Mouse (Mus musculus) cerebellum, adult 11 months (tissue): ENCODE measurements around the gene Ldlrad3.

Experiments
- DNase-seq: peaks from one replicate; pipeline ENCODE4 v3.0.0; 2022

Gene Ldlrad3

DNA sequence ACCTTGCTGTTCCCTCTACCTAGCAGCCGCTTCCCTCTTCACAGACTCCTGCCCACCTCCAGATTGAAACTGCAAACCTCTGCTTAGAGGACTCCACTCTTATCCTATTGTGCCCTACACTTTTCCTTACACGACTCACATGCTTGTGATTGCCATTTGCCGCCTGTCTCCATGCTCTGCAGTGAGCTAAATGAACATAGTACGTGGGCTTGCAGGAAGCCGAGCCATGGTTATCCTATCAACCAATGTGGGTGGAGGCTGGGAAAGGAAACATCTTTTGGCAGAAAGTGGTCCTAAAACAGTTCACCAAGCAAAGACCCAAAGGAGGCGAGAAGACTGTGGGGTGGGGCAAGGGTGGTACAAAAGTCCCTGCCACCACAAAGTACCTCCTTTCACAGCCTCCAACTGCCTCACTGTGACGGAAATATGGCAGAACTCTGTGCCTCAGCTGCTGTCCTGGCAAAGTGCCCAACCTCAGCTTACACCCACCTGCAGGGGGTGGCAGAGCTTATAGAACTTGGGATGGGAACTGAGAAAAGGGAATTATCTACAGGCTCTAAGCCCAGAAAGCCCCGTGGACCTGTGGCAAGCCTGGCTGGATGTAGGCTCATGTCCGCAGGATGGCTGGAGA is 153.4 kb downstream of the Ldlrad3 start:
- no peak for DNase-seq

DNA sequence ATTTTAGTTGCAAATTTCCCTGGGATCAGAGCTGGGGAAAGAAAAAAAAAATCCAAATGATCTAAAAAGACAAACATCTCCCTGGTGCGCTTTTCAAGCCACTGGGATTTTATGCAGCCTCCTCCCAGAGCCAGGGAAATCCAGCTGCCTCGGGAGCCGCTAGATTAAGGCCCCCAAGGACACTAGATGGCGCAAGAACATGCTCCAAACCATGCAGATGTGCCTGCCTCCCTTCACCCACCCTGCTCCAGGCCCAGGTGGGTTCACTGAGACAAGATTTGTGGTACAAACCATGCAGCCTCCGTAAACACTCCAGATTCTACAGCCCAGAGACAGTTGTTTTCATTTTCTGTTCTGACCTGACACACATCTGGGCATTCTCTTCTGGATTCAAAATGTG is 155.5 kb downstream of the Ldlrad3 start:
- DNase-seq, result no peak

DNA sequence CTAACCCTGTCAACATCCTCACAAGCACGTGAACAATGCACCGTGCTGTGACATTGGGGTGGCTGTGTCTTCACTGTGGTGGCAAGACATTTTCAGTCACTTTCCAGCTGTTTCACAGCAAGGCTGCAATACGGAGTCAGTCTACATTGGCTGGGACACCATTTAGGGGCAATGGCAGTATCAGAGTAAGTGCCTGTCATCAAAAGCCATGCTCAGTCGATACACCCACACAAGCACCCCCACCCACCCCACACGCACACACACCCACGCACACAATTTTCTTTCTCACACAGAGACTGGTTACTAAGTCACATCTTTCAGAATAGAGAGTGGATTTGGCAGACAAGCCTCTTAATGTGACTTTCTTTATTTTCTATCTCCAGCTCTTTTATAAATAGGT is 156.0 kb downstream of the Ldlrad3 start:
- no peak for DNase-seq

DNA sequence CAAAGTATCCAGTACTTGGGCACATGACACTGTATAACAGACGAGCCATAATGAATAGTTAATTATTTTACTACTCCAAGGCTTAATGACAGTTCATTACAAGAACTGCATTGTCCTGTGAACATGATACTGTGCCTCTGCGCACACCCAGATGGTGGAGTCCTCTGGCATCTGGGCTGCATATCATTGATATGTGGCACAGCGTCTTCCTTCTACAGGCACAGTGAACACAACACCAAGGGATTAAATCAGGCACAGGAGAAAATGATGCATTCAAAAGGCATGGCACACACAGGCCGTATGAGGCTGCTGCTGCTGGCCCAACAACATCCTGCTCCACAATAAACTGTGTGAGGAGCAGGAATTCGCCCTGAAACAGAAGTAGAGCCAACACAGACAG is 156.5 kb downstream of the Ldlrad3 start:
- DNase-seq, result no peak

DNA sequence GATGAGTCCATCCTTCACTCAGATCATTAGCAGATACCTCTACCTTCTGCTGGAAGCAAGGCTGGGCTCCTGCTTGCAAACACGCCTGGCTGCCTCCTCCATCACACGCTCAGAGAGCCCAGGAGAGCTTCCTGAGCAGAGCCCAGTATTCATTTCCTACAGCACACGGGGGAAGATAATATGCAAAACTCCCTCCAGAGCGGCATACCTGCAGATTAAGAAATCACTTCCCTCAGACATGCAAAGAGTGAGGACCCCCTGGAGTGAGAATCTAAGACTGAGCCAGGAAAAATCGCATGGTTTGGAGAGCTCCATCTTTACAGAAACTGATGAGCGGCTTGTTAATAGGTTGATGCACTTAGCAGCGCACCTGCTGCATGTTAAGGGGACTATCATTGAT is 158.9 kb downstream of the Ldlrad3 start:
- peak; percentile 54 for DNase-seq

DNA sequence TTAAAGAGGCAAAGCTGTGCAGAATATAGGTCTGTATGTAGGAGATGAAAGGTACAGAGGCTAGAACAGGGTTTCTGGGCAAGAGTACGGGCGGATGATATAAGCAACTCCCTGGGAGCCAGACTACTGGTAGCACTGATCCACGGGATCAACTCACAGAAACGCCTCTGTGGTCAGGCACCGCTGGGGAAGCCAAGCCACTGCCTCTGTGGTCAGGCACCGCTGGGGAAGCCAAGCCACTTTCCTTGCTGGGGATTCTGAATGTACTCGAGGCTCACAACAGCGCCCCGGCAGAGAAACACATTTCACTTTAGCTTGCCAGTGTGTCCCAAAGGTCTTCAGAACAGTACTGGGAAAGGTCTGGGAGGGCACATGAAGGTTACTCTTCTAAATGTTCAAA is 160.0 kb downstream of the Ldlrad3 start:
- no peak for DNase-seq

DNA sequence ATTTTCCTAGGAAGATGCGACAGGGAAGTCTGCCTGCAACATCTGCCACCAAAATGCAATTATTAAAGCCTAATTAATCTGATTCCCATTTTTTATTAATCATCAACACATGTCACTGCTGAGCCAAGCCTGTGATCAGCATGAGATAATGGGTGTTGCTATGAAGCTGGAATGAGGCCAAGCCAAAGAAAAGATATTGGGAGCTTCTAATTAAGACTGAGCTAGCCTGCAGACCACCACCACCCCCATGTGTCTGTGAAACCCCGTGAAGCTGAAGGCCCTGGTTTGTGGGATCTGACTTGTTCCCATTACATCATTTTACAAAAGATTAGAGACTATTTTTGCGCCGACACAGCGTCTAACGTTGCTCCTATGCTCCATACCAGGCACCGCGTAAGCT is 161.7 kb downstream of the Ldlrad3 start:
- no peak for DNase-seq

DNA sequence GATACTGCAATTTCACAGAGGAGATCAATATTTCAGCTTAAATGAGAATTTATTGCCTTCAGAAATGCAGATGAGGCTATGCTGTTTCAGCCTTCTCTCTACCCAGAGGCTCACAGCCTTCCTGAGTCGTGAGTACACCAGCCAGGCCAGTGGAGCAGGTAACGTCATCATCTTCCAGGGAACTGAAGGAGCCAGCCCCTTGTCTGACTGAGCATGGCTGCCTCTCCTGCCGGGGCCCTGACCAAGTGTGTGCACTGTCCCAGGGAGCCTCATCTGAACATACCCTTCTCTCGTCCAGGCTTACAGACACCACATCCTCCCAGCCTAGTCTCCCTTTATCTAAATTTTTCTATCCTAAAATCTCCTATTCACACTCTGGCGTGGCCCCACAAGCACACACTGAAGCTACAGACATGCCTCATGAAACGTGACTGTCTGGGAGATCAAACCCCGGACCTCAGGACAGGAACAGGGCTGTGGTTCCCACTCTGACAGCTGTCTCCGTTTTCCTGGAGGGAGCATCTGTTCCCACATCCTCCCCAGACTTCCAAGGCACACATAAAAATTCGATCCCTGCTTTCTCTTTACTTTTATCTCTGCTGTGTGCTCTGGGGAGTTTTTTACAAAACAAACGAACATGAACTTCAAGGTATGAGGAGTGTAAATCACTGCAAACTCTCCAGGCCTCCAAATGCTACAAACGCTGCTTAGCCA is 164.7 kb downstream of the Ldlrad3 start:
- no peak for DNase-seq

DNA sequence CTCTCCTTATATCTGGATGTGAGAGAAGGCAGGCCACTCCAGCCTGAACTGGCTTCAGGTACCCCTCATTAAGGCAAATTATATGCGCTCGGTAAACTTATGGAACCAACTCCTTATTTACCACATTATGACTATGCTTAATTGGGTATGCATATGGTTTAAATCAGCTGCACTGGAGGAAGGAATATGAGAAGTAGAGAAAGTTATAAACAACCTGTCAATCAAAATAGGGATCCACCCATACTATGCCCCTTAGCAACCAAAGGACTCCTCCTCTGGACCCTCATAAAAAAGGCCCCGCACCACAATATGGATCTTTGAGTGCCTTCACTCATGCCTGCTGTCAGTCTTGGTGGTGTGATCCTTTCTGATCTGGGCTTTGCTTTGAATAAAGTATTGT is 165.6 kb downstream of the Ldlrad3 start:
- DNase-seq, result no peak

DNA sequence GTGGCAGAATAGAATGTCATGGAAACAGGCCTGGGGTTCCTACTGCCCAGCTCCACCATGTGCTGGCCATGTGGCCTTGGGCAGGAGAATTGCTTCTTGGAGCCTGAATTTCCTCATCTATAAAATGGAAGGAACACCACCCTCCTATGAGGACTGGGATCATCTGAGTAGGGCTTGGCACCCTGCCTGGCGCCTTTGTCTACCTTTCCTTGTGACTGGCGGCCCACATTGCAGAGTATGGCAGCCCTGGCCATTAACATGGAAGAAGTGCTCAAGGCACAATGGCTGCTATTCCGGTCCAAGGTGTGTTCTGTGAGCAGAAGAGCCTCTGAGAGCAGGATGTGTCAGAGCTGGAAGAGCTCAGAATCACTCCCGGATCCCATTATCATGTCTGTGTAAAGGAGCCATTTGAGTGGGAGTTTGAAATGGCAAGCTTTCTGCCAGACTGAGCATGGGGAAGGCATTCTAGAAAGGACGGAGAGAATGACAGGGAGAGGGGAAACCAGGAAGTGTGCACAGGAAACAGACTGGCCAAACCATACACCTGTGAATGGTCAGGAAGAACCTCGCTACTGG is 171.6 kb downstream of the Ldlrad3 start:
- no peak for DNase-seq

DNA sequence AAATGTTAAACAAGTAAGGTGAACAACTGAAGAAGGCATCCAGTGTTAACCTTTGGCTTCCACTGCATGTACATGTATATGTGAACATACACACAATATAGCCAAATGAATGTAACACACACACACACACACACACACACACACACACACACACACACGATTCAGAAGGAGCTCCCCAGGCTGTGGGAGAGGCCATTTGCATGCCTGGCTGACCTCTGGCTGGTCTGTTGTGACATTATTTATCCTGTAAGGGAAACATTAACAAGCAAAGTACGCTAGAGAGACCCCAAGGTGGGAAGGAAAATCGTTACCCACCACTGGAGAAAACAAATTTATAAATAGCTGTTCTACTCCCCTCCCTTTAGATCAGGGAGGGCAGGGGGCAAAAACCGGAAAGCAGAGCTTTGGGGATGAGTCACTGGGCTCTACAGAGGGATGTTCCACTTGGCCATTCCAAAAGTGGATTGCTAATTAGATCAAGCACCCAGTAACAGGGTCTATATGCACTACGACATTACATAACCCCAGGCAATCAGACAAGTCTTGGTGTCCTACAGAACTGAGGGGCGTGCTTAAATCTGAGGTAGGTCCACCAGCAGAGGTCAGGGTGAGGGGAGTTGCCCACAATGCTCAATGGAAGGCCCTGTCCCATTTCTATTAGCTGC is 174.7 kb downstream of the Ldlrad3 start:
- no peak for DNase-seq

DNA sequence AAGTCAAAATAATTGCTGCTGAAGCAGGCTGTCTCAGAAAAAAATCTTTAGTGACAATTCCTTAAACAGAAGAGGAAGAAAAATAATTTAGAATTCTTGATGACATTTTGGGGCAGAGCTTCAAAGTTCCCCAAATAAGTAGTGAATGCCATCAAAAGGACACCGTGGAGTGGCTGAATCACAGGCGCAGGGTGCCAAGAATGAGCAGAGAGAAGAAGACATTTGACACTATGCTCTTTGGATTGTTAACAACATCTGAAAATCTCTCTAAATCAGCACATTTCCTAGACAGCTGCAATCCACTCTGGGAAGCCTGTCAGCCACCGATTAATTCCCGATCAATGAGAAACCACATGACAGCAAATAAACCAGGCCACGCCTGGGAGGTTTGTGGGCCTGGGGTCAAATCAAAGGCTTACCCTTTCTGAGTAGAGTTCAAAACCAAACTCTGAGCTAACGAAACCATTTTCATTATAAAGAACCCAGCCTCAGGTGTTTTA is 176.4 kb downstream of the Ldlrad3 start:
- no peak for DNase-seq

DNA sequence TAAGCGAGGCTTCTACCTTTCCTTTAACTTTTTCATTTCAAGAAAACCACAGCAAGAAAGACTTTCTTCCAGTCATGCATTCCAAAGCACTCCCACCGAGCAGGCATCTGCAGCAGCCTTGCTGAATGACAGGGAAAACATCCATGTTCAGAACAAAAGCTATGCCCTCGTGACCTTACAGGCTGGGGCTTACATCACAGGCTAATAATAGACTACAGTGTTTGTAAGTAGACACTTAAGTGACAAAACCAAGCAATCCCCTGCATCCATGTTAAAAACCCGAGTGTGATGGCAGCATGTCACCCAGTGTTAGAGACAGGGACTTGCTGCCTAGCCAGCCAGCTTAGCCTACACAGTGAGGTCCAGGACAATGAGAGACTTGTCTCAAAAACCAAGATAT is 180.0 kb downstream of the Ldlrad3 start:
- DNase-seq, result no peak

DNA sequence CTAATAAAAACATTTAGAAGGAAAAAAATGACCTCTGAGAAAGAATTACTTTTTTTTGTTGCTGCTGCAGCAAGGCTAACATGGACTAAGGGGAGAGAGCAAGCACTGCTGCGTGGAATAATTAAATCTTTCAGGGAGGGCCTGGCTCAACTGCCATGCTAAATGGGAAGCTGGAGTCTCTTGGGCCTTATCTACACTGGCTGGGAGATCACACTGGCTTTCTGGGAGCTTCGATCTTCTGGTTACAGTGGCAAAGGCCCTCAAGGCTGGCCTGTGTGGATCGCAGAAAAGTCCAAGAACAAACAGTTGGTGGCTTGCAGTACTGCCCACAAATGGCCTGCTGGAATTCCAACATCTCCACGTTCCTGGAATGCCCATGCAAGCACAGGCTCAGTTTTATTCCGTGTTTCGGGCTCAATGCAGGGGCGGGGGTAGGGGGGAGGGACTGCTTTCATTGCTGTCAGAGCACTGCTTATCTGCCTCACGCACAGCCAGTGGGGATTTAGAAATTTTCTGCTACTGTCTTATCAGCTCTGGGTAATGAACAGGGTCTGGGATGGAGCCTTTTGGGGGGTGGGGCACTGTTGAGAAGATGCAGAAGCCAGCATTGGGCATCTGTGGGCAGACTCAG is 180.7 kb downstream of the Ldlrad3 start:
- DNase-seq, result no peak

DNA sequence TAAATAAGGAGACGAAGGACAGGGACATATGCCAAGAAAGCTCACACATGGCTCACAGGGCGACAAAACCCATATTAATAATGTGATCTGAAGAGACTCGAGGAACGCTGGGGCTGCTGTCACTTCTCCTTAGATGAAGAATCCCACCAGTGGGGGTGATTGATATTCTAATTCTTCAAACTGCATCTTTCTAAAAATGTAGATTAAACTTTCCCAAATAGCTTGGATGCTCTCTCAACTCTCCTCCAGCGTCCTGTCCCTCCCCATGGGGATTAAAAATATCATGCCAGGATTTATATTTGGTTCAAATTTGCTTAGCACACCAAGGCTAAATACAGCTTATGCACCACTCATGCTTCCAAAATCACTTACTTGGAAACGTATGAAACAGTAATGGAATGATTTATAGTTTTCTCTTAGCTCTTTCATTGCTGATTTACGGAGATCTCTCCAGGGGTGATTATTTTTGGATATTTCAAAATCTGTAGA is 182.4 kb downstream of the Ldlrad3 start:
- DNase-seq, result no peak

DNA sequence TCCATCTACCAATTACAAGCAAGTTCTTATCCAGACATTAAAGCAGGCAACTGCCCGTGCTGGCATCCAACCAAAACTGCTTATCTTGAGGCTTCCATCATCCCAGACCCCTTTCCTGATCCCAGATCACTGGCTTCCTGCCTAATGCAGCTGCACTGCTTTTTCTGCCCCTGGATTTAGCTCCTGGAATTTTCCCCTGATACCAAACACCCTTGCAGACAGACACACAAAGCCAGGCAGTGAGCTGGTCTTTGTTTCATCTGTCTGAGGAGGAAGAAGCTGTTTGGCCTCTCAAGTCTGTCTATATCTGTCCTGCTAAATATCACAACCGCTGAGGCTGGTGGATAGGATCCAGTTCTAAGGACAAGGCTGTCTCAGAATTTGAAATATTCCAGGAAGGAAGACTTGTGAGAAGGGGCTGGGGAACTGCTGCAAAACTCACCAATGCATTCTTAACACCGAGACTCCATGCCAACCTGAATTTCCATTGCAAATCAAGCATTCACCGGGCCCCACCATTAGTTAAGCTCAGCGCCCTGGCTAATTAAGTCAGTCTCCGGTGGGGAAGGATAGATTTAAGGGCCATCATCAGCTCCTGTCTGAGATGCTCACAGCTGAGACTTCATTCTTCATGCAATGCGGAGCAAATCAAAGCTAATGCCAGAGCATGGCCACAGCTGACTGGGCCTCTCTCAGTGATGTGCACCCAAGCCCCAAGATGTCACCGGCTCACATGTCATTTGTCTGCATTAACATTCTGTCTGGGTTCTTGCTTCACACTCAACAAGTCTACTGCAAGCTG is 183.0 kb downstream of the Ldlrad3 start:
- no peak for DNase-seq

DNA sequence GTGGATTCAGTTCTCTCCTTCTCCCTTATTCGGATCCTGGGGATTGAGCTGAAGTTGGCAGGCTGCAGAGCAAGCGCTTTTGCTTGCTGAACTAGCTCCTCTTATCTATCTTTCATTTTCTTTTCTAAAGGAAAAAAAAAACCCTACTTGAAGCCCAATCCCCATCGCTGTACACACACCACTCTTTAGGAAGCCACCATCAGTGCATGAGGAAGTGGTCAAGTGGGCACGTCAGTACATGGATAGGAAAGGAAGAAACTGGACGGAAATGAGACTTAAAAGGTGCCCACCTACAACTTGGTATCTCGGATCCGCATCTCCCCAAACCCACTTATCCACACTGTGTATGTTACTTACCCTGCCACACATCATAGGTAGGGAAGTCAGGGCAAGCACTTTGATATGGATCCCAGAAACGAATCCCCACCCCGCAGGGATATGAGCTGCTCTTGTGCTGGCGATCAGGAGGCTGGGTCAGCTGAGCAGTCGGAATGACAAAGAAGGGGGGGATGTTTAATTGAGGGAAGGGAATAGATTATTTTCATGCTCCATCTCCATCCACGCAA is 183.7 kb downstream of the Ldlrad3 start:
- no peak for DNase-seq

DNA sequence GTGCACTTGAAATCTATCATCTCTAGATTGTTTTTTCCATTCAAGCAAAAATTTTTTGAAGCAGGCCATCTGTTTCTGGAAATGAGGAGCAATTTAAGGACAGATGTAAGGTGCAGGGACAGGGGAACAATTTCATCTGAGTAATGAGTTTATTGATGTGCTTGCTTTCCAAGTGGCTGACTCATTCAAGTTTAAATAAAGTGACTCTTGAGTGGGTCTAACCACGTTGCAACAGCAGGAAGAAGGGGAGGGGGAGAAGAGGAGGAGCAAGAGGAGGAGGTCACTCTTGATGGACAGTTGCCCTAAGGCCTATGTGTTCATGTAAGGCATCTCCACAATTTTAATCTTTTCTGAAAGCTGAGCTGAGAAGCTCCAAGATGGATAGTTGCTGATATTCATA is 184.5 kb downstream of the Ldlrad3 start:
- DNase-seq, result no peak

DNA sequence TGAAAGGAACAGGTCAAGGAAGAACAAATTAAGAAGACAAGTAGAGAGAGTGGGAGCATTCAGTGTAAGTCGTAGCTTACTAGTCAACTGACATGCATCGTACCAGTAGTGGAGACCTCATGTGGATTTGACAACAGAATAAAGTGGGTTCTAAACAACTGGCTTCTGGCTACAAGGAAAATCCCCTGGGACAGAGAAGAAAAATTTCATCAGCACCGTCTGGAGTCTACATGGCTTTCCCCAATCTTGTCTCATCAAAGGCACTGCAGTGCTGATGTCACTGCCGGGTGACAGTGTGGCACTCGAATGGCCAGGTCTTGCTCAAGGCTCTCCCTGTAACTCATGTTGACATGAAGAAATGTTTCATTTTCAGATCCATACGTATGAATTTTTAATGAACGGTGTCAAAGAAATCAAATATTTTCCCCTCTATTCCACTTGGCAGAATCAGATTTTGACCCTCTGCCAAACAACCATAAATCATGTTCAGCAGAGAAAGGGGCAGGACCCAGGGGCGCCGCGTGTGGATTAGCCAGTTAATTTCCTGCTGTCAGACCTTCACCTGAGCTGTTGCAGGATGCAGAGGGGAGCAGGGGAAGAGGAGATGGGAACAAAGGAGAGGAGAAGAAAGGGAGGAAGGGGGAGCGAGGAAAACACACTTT is 187.1 kb downstream of the Ldlrad3 start:
- no peak for DNase-seq

DNA sequence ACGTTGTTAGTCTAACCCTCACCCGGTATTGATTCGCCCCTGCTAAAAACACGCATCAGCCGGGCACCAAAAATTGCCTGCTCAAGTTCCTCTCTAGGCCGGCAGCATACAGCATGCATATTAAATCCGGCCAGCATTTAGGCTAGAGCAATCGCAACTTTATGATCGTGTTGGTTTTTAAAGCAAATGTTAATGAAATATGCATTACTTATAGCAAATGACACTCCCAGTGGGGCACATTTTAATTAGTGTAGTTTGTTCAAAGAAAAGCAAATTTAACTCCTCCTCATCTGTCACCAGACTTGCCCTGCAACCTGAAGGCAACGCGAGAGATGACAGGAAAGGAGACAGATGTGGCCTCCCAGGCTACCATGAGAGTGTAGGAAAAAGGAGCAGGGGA is 189.2 kb downstream of the Ldlrad3 start:
- no peak for DNase-seq

DNA sequence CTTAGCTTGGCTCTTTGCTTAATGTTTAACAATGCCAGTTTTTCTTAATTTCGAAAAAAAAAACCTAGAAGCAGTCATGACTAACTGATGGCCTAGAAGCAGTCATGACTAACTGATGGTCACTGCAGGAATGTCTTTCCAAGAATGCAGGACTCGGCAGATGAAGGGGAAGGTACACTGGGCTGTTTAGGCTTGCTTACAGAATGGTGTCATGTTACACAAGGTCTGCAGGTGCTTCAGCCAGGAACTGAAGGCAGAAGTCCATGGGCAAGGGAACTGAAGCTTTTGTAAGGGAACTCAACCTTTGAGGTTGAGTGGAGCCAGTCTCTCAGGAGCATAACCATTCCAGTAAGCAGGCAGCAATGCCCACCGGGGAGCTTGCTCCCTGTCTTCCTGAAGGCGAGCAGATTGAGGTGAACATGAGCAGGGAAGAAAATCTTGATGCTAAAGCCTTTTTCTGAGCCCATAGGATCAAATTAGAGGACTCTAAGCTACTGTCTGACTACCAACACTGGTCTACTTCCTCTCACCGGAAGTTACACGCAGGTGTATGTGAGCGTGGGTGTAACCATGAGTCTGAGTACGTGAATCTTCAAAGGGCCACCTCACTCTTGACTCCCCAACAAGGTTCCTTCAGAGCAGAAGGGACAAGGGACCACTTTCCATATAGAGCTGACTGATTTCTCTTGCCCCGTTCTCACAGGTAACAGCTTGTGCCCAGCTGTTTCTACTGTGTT is 193.4 kb downstream of the Ldlrad3 start:
- no peak for DNase-seq
